Mouse (Mus musculus) small intestine, adult 2 months (tissue): ENCODE measurements around the gene Pcnx3.

ENCODE experiments used
- CTCF ChIP-seq: fragments of 200-500 bp; IDR thresholded peaks from 2 replicates; pipeline ENCODE4 v1.5.1; 2012; ENCODE audit warnings: low read depth, mild to moderate bottlenecking, control low read depth, inconsistent platforms, low read length, moderate library complexity, mixed read lengths; ENCODE audit not compliant: insufficient replicate concordance, insufficient read length; ENCODE audit errors: extremely low read depth
- POLR2A ChIP-seq: fragments of 200-500 bp; IDR thresholded peaks from 2 replicates; pipeline ENCODE4 v1.6.1; 2012; ENCODE audit warnings: low read depth, mild to moderate bottlenecking, control low read depth, inconsistent platforms, low read length, moderate library complexity

- TF ChIP-seq POLR2A: no peak
- no peak for TF ChIP-seq CTCF
Observed at GRCm38 (mm10) chr19:5695849-5696462, 7.2 kb upstream of the Pcnx3 start.
